Mouse (Mus musculus) right cerebral cortex, adult 2 months (tissue): ENCODE data around the gene Ptpn1.

ENCODE experiments used
- DNase-seq, 2 experiments: peaks; one replicate each; pipeline ENCODE4 v3.0.0; 2021 to 2022; ENCODE audit warnings: low spot score in 2 of 2

The Ptpn1 gene

GRCm38 (mm10) chr2:167969851-167970541, 38.1 kb downstream of the Ptpn1 start:
- no peak for DNase-seq

GRCm38 (mm10) chr2:167972146-167972545, 40.3 kb downstream of the Ptpn1 start:
- DNase-seq = no peak

- DNase-seq = no peak
Observed at GRCm38 (mm10) chr2:167972809-167973208, 41.0 kb downstream of the Ptpn1 start.

- DNase-seq = no peak
Observed at GRCm38 (mm10) chr2:167975746-167976145, 43.9 kb downstream of the Ptpn1 start.

- no peak for DNase-seq
Observed at GRCm38 (mm10) chr2:167978271-167978670, 46.4 kb downstream of the Ptpn1 start.

- no peak for DNase-seq
Observed at GRCm38 (mm10) chr2:167980391-167980790, 48.5 kb downstream of the Ptpn1 start.

GRCm38 (mm10) chr2:167982646-167983045, 50.8 kb downstream of the Ptpn1 start:
- no peak for DNase-seq

- no peak for DNase-seq
Observed at GRCm38 (mm10) chr2:167984371-167984770, 52.5 kb downstream of the Ptpn1 start.

GRCm38 (mm10) chr2:167984946-167985345, 53.1 kb downstream of the Ptpn1 start:
- no peak for DNase-seq

GRCm38 (mm10) chr2:167986762-167987161, 54.9 kb downstream of the Ptpn1 start:
- no peak for DNase-seq

GRCm38 (mm10) chr2:167987640-167988039, 55.8 kb downstream of the Ptpn1 start:
- no peak for DNase-seq

GRCm38 (mm10) chr2:167989310-167989709, 57.5 kb downstream of the Ptpn1 start:
- DNase-seq = no peak

- DNase-seq = no peak
Observed at GRCm38 (mm10) chr2:167993260-167993659, 61.4 kb downstream of the Ptpn1 start.

- no peak for DNase-seq
Observed at GRCm38 (mm10) chr2:167995870-167996635, 64.2 kb downstream of the Ptpn1 start.

- no peak for DNase-seq
Observed at GRCm38 (mm10) chr2:167996672-167997215, 64.9 kb downstream of the Ptpn1 start.

GRCm38 (mm10) chr2:167997562-167997961, 65.7 kb downstream of the Ptpn1 start:
- DNase-seq = no peak

GRCm38 (mm10) chr2:167999145-167999743, 67.4 kb downstream of the Ptpn1 start:
- DNase-seq = no peak

GRCm38 (mm10) chr2:168002188-168002587, 70.3 kb downstream of the Ptpn1 start:
- DNase-seq = no peak

- DNase-seq = no peak
Observed at GRCm38 (mm10) chr2:168002884-168003283, 71.0 kb downstream of the Ptpn1 start.

- DNase-seq = no peak
Observed at GRCm38 (mm10) chr2:168003431-168003830, 71.6 kb downstream of the Ptpn1 start.

- no peak for DNase-seq
Observed at GRCm38 (mm10) chr2:168004369-168004768, 72.5 kb downstream of the Ptpn1 start.

- DNase-seq = no peak
Observed at GRCm38 (mm10) chr2:168005005-168005404, 73.1 kb downstream of the Ptpn1 start.
